9 mouse cellular contexts compared by ENCODE assay signal in the genomic region with DNA sequence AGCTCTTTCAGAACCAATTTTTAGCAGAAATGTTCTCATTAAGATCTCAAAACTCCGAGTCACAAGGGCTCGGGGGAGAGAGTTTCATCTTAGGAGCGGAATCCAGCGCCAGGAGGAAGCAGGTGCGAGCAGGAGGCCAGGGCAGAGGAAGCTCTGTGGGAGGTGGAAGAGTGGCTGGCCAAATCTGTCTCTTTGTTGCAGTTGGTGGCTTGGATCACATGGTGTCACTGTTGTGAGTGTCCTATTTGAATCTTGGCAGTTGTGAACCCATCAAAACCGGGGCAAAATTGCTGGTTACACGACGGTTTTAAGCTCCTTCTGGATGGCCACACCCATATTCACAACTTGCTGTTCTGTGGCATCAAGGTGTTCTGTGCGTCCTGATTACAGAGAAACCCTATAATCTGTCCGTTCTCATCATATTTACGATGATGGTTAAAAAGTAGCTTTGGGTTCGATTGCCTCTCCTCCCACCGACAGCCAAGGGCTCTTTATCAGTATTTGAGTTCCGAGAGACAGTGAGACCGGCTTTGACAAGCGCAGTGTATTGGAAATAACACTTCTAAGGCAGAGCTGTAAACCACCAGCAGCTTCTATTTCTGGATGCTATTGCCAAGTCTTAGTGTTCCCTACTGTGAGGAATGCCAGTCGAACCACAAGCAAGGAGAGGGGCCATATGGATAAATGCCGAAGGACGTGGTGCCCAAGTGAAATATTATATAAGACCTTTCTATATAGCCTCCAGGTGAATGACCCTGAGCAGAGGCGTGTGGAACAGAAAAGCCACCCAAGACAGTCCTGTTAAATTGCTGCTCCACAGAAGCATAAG. TPM values are rescaled to one million over a fixed set of nuclear protein-coding genes. Genes with fewer than 3 reads are reported as not detected.
DNase-seq lines count a peak whose midpoint lies in the region; ATAC-seq and TF ChIP-seq lines count a peak whose summit lies in the region.
"Had no signal": no experiment of that assay in that cellular context is flagged by ENCODE, and none has a peak within 500 bp of the region (broad histone marks: within the 10 kb centered on the region; RNA-seq: fewer than 3 reads in every experiment).

No protein-coding gene starts in this region.

- H3K27me3 ChIP-seq in forebrain, postnatal 0 days (ENCODE audit: insufficient read depth, low read length), result no peaks in the 10 kb centered on the region
- no peaks in the 10 kb centered on the region for H3K27me3 ChIP-seq in forebrain, embryonic 12.5 days
- H3K27me3 ChIP-seq in midbrain, embryonic 14.5 days (ENCODE audit: control insufficient read depth, insufficient read depth, low read length), result no peaks in the 10 kb centered on the region
- no peaks in the 10 kb centered on the region for H3K27me3 ChIP-seq in midbrain, embryonic 15.5 days (replicated peaks)
- no peaks in the 10 kb centered on the region for H3K27me3 ChIP-seq in liver, embryonic 13.5 days
- peaks cover 5% of the 10 kb centered on the region; the same call in 1 of the 2 replicates for H3K27me3 ChIP-seq in midbrain, embryonic 10.5 days (ENCODE audit: low read depth, poor library complexity, severe bottlenecking)

- no peaks in the 10 kb centered on the region for H3K36me3 ChIP-seq in forebrain, postnatal 0 days (ENCODE audit: insufficient read depth)
- H3K36me3 ChIP-seq in forebrain, embryonic 12.5 days (replicated peaks), result no peaks in the 10 kb centered on the region
- no peaks in the 10 kb centered on the region for H3K36me3 ChIP-seq in midbrain, embryonic 14.5 days (ENCODE audit: control insufficient read depth, insufficient read depth, low read length)
- H3K36me3 ChIP-seq in midbrain, embryonic 15.5 days (replicated peaks), result no peaks in the 10 kb centered on the region
- H3K36me3 ChIP-seq in liver, embryonic 13.5 days, result no peaks in the 10 kb centered on the region
- H3K36me3 ChIP-seq in midbrain, embryonic 10.5 days, result no peaks in the 10 kb centered on the region

- no peak overlapping the region for H3K27ac ChIP-seq in forebrain, postnatal 0 days (ENCODE audit: low read depth, low read length)
- no peak overlapping the region for H3K27ac ChIP-seq in forebrain, embryonic 12.5 days
- no peak overlapping the region for H3K27ac ChIP-seq in midbrain, embryonic 14.5 days (replicated peaks; ENCODE audit: low read depth, low read length)
- H3K27ac ChIP-seq in midbrain, embryonic 15.5 days, result no peak overlapping the region
- H3K27ac ChIP-seq in liver, embryonic 13.5 days, result no peak overlapping the region
- H3K27ac ChIP-seq in midbrain, embryonic 10.5 days (replicated peaks), result no peak overlapping the region

- TF ChIP-seq CTCF in forebrain, postnatal 0 days (IDR thresholded peaks at IDR 0.05; ENCODE audit: low read depth), result peak; percentile 39

- no peak overlapping the region for H3K4me3 ChIP-seq in forebrain, postnatal 0 days (ENCODE audit: low read depth, low read length)
- no peak overlapping the region for H3K4me3 ChIP-seq in forebrain, embryonic 12.5 days (replicated peaks)
- no peak overlapping the region for H3K4me3 ChIP-seq in midbrain, embryonic 14.5 days (replicated peaks; ENCODE audit: low read depth, low read length)
- no peak overlapping the region for H3K4me3 ChIP-seq in midbrain, embryonic 15.5 days
- H3K4me3 ChIP-seq in liver, embryonic 13.5 days (replicated peaks), result no peak overlapping the region
- no peak overlapping the region for H3K4me3 ChIP-seq in midbrain, embryonic 10.5 days
- H3K4me3 ChIP-seq: erythroblast, embryonic 14.5 days had no signal

- H3K4me2 ChIP-seq in forebrain, postnatal 0 days (ENCODE audit: low read depth), result no peak overlapping the region
- H3K4me2 ChIP-seq in forebrain, embryonic 12.5 days, result no peak overlapping the region
- no peak overlapping the region for H3K4me2 ChIP-seq in midbrain, embryonic 14.5 days (ENCODE audit: low read length)
- no peak overlapping the region for H3K4me2 ChIP-seq in midbrain, embryonic 15.5 days
- peak overlapping the region; percentile 36 for H3K4me2 ChIP-seq in liver, embryonic 13.5 days

- peaks cover 4% of the 10 kb centered on the region for H3K4me1 ChIP-seq in forebrain, postnatal 0 days (ENCODE audit: insufficient read depth)
- H3K4me1 ChIP-seq in forebrain, embryonic 12.5 days, result no peaks in the 10 kb centered on the region
- no peaks in the 10 kb centered on the region for H3K4me1 ChIP-seq in midbrain, embryonic 14.5 days (ENCODE audit: control insufficient read depth, insufficient read depth, low read length)
- H3K4me1 ChIP-seq in midbrain, embryonic 15.5 days, result peaks cover 11% of the 10 kb centered on the region
- H3K4me1 ChIP-seq in liver, embryonic 13.5 days (replicated peaks), result peaks cover 24% of the 10 kb centered on the region
- H3K4me1 ChIP-seq in midbrain, embryonic 10.5 days, result 0 out of 2 replicates have a peak, but pooled peaks cover 3% of the 10 kb centered on the region

- DNase-seq in forebrain, postnatal 0 days, result peak; percentile 36
- peak; percentile 44 for DNase-seq in midbrain, embryonic 14.5 days
- DNase-seq in cerebellum, postnatal 14 days, result peak; percentile 83 to 85
- DNase-seq in liver, embryonic 13.5 days, result no peak
- no peak for DNase-seq in midbrain, embryonic 10.5 days (ENCODE audit: low spot score)

- 53% methylated on average over 20 of the region's 20 CpGs for WGBS in forebrain, postnatal 0 days
- 70% methylated on average over 20 of the region's 20 CpGs for WGBS in forebrain, embryonic 12.5 days
- 71% methylated on average over 20 of the region's 20 CpGs for WGBS in midbrain, embryonic 14.5 days
- 62% methylated on average over 20 of the region's 20 CpGs for WGBS in midbrain, embryonic 15.5 days
- WGBS in liver, embryonic 13.5 days (ENCODE audit: insufficient replicate concordance), result 32% methylated on average over 20 of the region's 20 CpGs
- WGBS in midbrain, embryonic 10.5 days, result 70% methylated on average over 20 of the region's 20 CpGs

- H3K9me3 ChIP-seq in forebrain, postnatal 0 days (ENCODE audit: low read length), result no peaks in the 10 kb centered on the region
- no peaks in the 10 kb centered on the region for H3K9me3 ChIP-seq in forebrain, embryonic 12.5 days
- no peaks in the 10 kb centered on the region for H3K9me3 ChIP-seq in midbrain, embryonic 14.5 days (ENCODE audit: control insufficient read depth, low read length)
- H3K9me3 ChIP-seq in midbrain, embryonic 15.5 days, result no peaks in the 10 kb centered on the region
- H3K9me3 ChIP-seq in liver, embryonic 13.5 days (replicated peaks), result no peaks in the 10 kb centered on the region
- no peaks in the 10 kb centered on the region for H3K9me3 ChIP-seq in midbrain, embryonic 10.5 days (replicated peaks)

- H3K9ac ChIP-seq in forebrain, postnatal 0 days, result no peak overlapping the region
- H3K9ac ChIP-seq in forebrain, embryonic 12.5 days, result no peak overlapping the region
- no peak overlapping the region for H3K9ac ChIP-seq in midbrain, embryonic 14.5 days (replicated peaks; ENCODE audit: low read length)
- no peak overlapping the region for H3K9ac ChIP-seq in midbrain, embryonic 15.5 days
- H3K9ac ChIP-seq in liver, embryonic 13.5 days, result no peak overlapping the region

- no peak for ATAC-seq in forebrain, postnatal 0 days
- ATAC-seq in forebrain, embryonic 12.5 days (ENCODE audit: low FRiP score), result no peak
- no peak for ATAC-seq in midbrain, embryonic 14.5 days (ENCODE audit: low FRiP score, low TSS enrichment)
- ATAC-seq in midbrain, embryonic 15.5 days (replicated peaks), result no peak
- ATAC-seq in liver, embryonic 13.5 days (ENCODE audit: low read depth), result 0 out of 2 replicates have a peak, but pooled peaks have one; percentile 41
- ATAC-seq in inflammation-experienced regulatory T-cells, adult 6 months, result no peak

RNA-seq across cellular contexts. Expression of a gene that starts 47.4 kb away (rescaled TPM):
- total RNA-seq in forebrain, postnatal 0 days (2014; rRNA removed), result 56.0 and 58.5 TPM in 2 replicates
- 14.6 TPM in 2 replicates for polyA plus RNA-seq in forebrain, postnatal 0 days (2015; fragmentation: Nextera tagmentation; extraction: Ambion mirVana)
- polyA plus RNA-seq in forebrain, embryonic 12.5 days (2016; fragmentation: Nextera tagmentation; extraction: Ambion mirVana), result 14.7 and 23.4 TPM in 2 replicates
- polyA plus RNA-seq in midbrain, embryonic 14.5 days (2014; fragmentation: Nextera tagmentation; extraction: Ambion mirVana), result 52.5 and 118 TPM in 2 replicates
- 20.3 and 20.7 TPM in 2 replicates for polyA plus RNA-seq in midbrain, embryonic 15.5 days (2015; fragmentation: Nextera tagmentation; extraction: Ambion mirVana)
- polyA plus RNA-seq in liver, embryonic 13.5 days (2015; fragmentation: Nextera tagmentation; extraction: Ambion mirVana), result 9.1 and 10.3 TPM in 2 replicates
- 100 to 1,000 TPM in 1 of 3 experiments, 10 to 100 TPM in 2; 39.5 to 114 (median 83.1) TPM for polyA plus RNA-seq in inflammation-experienced regulatory T-cells, adult 6 months (2017; shearing (Covaris generic))
- polyA plus RNA-seq in midbrain, embryonic 10.5 days (2016; fragmentation: Nextera tagmentation; extraction: Ambion mirVana), result 10.5 and 11.3 TPM in 2 replicates

Comparison
In these comparisons a context has a peak if more than half of its experiments do, and no peak if none do; other contexts are left out.
1. DNase-seq: peak in forebrain, postnatal 0 days (single experiment), midbrain, embryonic 14.5 days (single experiment) and cerebellum, postnatal 14 days (2 of 2); none in liver, embryonic 13.5 days (single experiment) and midbrain, embryonic 10.5 days (single experiment).